Mouse (Mus musculus) intestine, embryonic 16.5 days (tissue): ENCODE measurements at regions not wholly inside any gene's neighbourhood (a gene's known extent, or its start where the extent isn't known, plus 50 kb on each side); places are given as distances from the start of the nearest gene placed in this dataset.

Source experiments
- ATAC-seq: fragments of 200-750 bp; cut with Nextera tagmentation; 2 replicates; pipeline ENCODE4 v1.8.0; 2017; ENCODE audit warnings: moderate TSS enrichment, moderate library complexity
- H3K27ac ChIP-seq: fragments of 300-500 bp; sonication (generic); 2 replicates; pipeline ENCODE4 v1.5.1; 2014; ENCODE audit warnings: mild to moderate bottlenecking, low read length
- H3K27me3 ChIP-seq: fragments of 300-500 bp; sonication (generic); replicated peaks from 2 replicates; pipeline ENCODE4 v1.6.1; 2014; ENCODE audit warnings: low read length, control low read depth, mixed read lengths; ENCODE audit not compliant: control insufficient read depth, insufficient read depth
- H3K36me3 ChIP-seq: fragments of 300-500 bp; sonication (generic); 2 replicates; pipeline ENCODE4 v1.6.1; 2014; ENCODE audit warnings: low read length, control low read depth; ENCODE audit not compliant: control insufficient read depth, insufficient read depth
- H3K4me1 ChIP-seq: fragments of 300-500 bp; sonication (generic); 2 replicates; pipeline ENCODE4 v1.6.1; 2014; ENCODE audit warnings: low read length, control low read depth, mixed read lengths; ENCODE audit not compliant: control insufficient read depth, insufficient read depth
- H3K4me2 ChIP-seq: fragments of 300-500 bp; sonication (generic); 2 replicates; pipeline ENCODE4 v1.6.1; 2014; ENCODE audit warnings: low read depth, low read length, control low read depth
- H3K4me3 ChIP-seq: fragments of 300-500 bp; sonication (generic); 2 replicates; pipeline ENCODE4 v1.5.1; 2014; ENCODE audit warnings: mild to moderate bottlenecking, low read length
- H3K9ac ChIP-seq: fragments of 300-500 bp; sonication (generic); 2 replicates; pipeline ENCODE4 v1.6.1; 2014; ENCODE audit warnings: low read depth, low read length
- H3K9me3 ChIP-seq: fragments of 300-500 bp; sonication (generic); 2 replicates; pipeline ENCODE4 v1.6.1; 2016; ENCODE audit warnings: low read length, control low read depth; ENCODE audit not compliant: control insufficient read depth
- WGBS: fragments of 180-500 bp; shearing (Covaris S2); extraction: QIAGEN DNeasy Blood & Tissue Kit; methylation state at CpG from one replicate; pipeline ENCODE4 v1.1.7; 2014; 5-methylcytosine and 5-hydroxymethylcytosine counted together

DNA sequence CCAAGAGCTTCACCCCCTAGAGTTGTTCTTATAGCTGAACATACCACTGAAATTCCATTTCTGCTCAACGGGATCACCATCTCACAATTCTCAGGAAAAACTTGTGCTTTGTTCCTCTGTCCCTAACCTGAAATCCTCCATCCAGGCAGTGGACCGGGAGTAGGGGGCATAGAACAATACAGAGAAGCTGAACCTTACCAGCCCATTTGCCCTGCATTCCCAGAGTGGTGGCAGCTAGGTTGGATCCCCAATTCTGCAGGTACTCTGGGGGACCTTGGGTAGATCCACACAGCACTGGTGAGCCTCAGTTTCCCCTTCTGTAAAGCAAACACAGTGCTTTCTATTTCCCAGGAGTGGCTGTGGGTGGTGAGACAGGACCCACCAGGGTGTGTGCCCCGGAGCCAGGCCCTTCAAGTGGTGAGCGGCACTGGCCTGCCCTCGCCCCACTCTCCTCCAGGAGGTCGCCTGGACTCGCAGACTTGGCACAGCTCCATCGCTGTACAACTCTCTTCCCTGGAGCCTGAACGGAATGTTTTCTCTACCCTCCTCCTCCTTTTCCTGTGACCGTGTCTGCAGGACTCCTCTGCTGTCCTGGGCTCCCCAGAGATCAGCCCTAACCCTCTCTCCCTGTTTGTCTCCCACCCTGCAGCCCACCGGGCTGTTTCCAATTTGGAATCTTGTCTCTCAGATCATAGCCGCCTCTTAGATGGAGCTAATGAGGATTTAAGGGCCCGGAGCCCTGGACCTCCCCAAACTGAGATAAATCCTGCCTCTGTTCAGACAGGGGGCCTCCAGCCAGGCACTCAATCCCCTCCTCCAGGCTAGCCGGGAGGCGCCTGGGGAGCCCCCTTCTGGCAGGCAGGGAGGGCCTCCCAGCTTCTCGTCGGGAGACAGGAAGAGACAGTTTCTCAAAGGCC lies 52.3 kb upstream of the Cux1 start:
- ATAC-seq = peak; percentile 47
- Histone ChIP-seq H3K4me2 (peak overlapping the region; percentile 22; the same call in 1 of the 2 replicates), H3K9ac (peak overlapping the region; percentile 36; the same call in 1 of the 2 replicates), H3K27me3 (0 out of 2 replicates have a peak, but pooled peaks cover 2% of the 10 kb centered on the region), H3K9me3 (no peaks in the 10 kb centered on the region), H3K27ac (peak overlapping the region; percentile 64), H3K4me1 (peaks cover 20% of the 10 kb centered on the region), H3K4me3 (0 out of 2 replicates have a peak overlapping the region, but pooled peaks have one; percentile 1), H3K36me3 (no peaks in the 10 kb centered on the region)
- 23% methylated on average over 17 of the region's 17 CpGs for WGBS

DNA sequence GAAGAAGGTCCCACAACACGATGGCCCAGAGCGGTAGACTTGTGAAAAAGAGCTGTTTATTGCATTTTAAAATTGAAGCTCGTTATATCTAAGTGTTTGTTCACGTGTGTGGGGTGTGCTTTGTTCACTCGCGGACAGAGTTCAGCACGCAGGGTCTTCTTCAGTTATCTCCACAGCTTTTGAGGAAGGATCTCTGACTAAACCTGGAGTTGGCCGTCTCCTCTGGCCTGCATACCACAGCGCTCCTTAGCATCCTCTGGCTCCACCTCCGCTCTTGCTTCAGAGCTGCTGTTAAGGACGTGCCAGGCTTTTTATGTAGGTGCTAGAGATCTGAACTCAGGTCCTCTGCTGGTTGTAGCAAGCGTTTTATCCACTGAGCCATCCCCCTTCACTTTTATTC lies 52.9 kb upstream of the Cux1 start:
- 33% methylated on average over 12 of the region's 12 CpGs for WGBS
- Histone ChIP-seq H3K27ac (peak overlapping the region; percentile 64; the same call in 1 of the 2 replicates), H3K4me2 (0 out of 2 replicates have a peak overlapping the region, but pooled peaks have one; percentile 11), H3K4me1 (peaks cover 20% of the 10 kb centered on the region), H3K4me3 (0 out of 2 replicates have a peak overlapping the region, but pooled peaks have one; percentile 1), H3K27me3 (0 out of 2 replicates have a peak, but pooled peaks cover 2% of the 10 kb centered on the region), H3K9ac (0 out of 2 replicates have a peak overlapping the region, but pooled peaks have one; percentile 36), H3K9me3 (no peaks in the 10 kb centered on the region), H3K36me3 (no peaks in the 10 kb centered on the region)
- no peak for ATAC-seq

DNA sequence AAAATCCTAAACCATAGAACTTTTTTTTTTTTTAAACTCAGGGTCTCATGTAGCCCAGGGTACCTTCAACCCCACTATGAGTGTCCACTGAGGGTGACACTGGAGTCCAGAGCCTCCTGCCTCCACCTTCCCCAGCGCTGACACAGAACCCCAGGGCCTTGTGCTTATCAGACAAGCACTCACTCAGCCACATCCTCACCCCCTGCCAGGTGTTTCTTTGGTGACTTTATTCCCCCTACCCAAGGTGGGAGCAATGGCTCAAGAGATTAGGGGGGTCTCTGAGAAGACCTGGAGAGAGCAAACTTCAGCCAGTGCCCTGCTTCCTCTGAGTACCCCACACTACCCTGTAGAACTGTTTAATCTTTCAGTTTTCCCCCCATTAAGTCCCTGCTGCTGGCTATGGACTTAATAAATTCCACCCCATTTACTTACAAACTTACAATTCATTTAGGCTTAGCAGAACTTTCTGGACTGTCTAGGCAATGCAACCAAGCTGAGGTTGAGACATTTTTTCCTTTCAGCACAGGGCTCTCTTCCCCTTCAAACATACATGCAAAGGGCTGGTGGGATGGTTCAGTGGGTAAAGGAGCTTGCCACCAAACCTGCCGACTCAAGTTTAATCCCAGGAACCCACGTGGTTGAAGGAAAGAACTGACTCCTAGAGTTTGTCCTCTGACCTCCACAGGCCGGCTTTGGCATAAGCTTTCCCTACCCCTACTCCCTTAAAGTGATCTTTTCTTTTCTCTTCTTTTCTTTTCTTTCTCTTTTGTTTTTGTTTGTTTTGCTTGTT lies 54.2 kb upstream of the Cux1 start:
- ATAC-seq = no peak
- Histone ChIP-seq H3K4me3 (no peak overlapping the region), H3K27me3 (0 out of 2 replicates have a peak, but pooled peaks cover 2% of the 10 kb centered on the region), H3K36me3 (no peaks in the 10 kb centered on the region), H3K4me1 (peaks cover 20% of the 10 kb centered on the region), H3K4me2 (no peak overlapping the region), H3K9me3 (no peaks in the 10 kb centered on the region), H3K27ac (no peak overlapping the region), H3K9ac (no peak overlapping the region)
- 53% methylated on average over 4 of the region's 4 CpGs for WGBS

DNA sequence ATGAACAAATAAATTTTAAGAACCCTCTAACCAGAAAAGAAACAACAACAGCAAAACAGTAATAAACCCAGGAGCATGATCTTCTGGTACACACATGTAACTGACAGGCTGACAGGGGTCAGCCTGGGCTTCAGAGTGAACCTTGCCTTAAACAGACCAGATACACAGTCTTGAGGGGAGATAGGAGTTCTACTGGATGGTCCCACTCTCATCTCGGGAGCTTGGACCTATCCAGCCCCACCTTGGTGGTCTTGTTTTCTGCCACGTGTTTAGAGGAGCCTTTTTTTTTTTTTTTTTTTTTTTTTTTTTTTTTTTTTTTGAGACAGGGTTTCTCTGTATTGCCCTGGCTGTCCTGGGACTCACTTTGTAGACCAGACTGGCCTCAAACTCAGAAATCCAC lies 54.9 kb upstream of the Cux1 start:
- no peaks in the 10 kb centered on the region for H3K36me3 ChIP-seq
- ATAC-seq = no peak
- H3K9me3 ChIP-seq = no peaks in the 10 kb centered on the region
- no peak overlapping the region for H3K4me2 ChIP-seq
- no peak overlapping the region for H3K27ac ChIP-seq
- H3K4me1 ChIP-seq = peaks cover 20% of the 10 kb centered on the region
- no peak overlapping the region for H3K9ac ChIP-seq
- no peak overlapping the region for H3K4me3 ChIP-seq
- 0 out of 2 replicates have a peak, but pooled peaks cover 2% of the 10 kb centered on the region for H3K27me3 ChIP-seq
- 25% methylated on average over 2 of the region's 2 CpGs for WGBS

DNA sequence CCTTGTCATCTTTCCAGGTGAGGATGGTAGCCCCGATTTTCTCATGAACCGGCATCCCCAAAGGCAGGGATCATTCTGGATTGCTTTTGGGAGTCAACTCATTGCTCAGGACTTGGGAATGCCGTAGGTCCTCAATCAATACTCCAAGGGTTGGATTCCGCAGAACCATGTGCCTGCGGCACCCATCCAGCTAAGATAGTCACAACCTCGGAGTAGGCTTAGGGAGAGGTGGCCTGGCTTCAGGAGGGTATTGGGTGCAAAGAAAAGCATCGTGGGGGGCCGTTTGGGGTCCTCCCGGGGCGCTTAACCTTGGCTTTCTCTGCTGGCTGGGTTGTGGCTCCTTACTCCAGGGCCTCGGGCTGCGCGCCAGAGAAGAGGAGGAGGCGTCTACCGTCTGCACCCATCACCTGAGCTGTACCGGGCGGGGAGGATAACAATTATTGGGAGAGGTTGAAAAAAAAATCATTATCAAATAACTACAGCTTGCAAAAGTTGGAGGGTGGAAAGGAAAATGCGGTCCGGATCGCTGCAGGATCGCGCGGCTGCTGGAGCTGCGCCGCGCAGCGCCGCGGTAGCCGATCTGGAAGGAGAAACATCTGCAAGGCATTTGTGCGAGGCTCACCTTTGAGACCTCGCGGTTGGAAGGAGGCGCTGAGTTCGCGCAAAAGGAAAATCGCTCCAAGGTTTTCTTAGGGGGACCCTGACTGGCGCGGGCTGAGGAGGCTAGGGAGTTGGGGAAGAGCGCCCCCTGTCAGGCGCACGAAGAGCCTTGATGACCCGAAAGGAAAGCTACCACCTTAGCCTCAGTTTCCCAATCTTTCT lies 55.6 kb upstream of the Cux1 start:
- 3% methylated on average over 43 of the region's 43 CpGs for WGBS
- Histone ChIP-seq H3K4me2 (peak overlapping the region; percentile 60), H3K27ac (no peak overlapping the region), H3K4me1 (peaks cover 20% of the 10 kb centered on the region), H3K9me3 (no peaks in the 10 kb centered on the region), H3K27me3 (0 out of 2 replicates have a peak, but pooled peaks cover 2% of the 10 kb centered on the region), H3K36me3 (no peaks in the 10 kb centered on the region), H3K9ac (peak overlapping the region; percentile 30), H3K4me3 (peak overlapping the region; percentile 52)
- peak; percentile 87 for ATAC-seq

DNA sequence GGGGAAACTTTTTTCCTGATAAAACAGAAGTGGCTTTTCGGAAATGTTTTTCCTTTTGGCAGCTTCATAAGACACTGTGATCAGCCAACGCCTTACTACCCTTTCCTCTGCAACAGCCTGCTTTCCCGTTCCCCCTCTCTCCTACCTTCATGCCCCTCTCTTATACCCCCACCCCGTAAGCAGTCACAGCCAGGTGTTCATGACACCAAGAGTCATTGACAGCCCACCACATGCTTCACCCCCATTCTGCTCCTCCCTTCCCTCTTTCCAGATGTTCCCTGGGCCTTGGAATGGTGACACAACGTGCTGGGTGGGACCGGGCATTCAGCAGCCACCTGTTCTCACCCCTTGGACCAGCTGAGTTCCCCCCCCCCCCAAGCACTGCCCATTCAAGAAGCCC lies 56.5 kb upstream of the Cux1 start:
- no peak overlapping the region for H3K4me3 ChIP-seq
- 58% methylated on average over 6 of the region's 6 CpGs for WGBS

DNA sequence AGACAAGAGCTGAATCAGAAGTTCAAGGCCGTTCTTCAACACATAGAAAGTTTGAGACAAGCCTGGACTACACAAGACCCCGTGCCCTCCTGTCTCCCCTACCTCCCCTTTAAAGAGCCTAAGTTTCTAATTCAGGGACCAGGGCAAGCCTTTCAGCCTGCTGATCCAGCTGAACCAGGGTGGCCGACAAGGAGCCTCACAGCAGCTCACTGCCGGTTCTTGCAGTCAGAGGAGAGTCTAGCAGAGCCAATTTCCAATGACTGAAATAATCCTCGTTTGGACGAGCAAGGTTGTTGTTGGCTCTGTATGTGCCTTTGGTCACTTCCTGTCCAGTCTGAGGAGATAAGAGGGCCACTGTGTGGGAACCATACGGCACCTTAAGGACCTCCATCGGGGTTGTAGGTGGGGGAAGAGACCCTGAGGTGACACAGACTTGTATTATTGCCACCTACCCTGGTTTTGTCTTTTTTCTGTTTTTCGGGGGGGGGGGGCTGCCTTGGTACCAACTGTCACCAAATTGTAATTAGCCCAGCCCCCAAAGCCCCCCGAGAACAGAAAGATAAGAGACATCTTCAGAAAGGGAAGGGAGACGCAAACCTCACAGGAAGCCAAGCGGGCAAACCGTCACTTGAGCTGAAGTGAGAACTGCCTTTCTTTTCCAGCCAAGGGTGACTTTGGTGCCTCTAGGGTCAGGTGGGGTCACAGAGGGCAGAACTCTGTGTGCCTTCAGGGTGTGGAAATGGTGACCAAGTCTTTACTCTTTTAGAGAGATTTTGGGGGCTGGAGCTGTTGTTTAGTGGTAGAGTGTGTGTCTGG lies 58.1 kb upstream of the Cux1 start:
- Histone ChIP-seq H3K27me3 (0 out of 2 replicates have a peak, but pooled peaks cover 2% of the 10 kb centered on the region), H3K9ac (no peak overlapping the region), H3K4me2 (no peak overlapping the region), H3K4me1 (peaks cover 8% of the 10 kb centered on the region), H3K36me3 (no peaks in the 10 kb centered on the region), H3K9me3 (no peaks in the 10 kb centered on the region), H3K4me3 (no peak overlapping the region), H3K27ac (no peak overlapping the region)
- 68% methylated on average over 13 of the region's 13 CpGs for WGBS
- no peak for ATAC-seq

More for the DNA sequence above, 56.5 kb upstream of the Cux1 start:
- H3K4me1 ChIP-seq = peaks cover 20% of the 10 kb centered on the region
- no peaks in the 10 kb centered on the region for H3K36me3 ChIP-seq
- H3K9me3 ChIP-seq = no peaks in the 10 kb centered on the region
- 0 out of 2 replicates have a peak, but pooled peaks cover 2% of the 10 kb centered on the region for H3K27me3 ChIP-seq
- no peak overlapping the region for H3K27ac ChIP-seq
- H3K4me2 ChIP-seq = no peak overlapping the region
- no peak for ATAC-seq
- H3K9ac ChIP-seq = no peak overlapping the region

DNA sequence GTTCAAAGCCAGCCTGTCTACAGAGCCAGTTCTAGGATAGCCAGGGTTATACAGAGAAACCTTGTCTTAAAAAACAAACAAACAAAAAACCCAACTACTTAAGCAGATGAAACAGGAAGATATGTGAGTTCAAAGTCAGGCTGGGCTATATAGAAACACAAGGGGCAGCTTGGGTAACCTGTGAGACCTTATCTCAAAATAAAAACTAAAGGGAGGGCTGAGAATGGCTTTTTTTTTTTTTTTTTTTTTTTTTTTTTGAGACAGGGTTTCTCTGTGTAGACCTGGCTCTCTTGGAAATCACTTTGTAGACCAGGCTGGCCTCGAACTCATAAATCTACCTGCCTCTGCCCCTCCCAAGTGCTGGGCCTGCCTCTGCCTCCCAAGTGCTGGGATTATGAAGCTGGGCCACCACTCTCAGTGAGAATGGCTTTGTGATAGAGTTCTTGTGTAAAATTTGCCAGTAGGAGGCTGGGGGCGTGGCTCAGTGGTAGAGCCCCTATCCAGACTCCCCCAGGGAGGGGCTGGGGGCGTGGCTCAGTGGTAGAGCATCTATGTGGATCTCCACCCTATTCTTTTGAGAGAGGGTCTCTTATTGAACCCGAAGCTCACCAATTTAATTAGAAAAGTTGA lies 59.0 kb upstream of the Cux1 start:
- no peak overlapping the region for H3K4me3 ChIP-seq
- ATAC-seq = no peak
- H3K27me3 ChIP-seq = 0 out of 2 replicates have a peak, but pooled peaks cover 2% of the 10 kb centered on the region
- H3K36me3 ChIP-seq = no peaks in the 10 kb centered on the region
- H3K9ac ChIP-seq = no peak overlapping the region
- no peak overlapping the region for H3K27ac ChIP-seq
- no peaks in the 10 kb centered on the region for H3K9me3 ChIP-seq
- H3K4me2 ChIP-seq = no peak overlapping the region
- H3K4me1 ChIP-seq = peaks cover 5% of the 10 kb centered on the region; the same call in 1 of the 2 replicates
- WGBS = 55% methylated on average over 4 of the region's 4 CpGs
